Mouse (Mus musculus) lung, adult 2 months (tissue): Measurements from ENCODE around the gene Arl2. TPM values are rescaled to one million over a fixed set of nuclear protein-coding genes. Genes with fewer than 3 reads are reported as not detected.
A peak's percentile ranks its signal among the peaks of the same experiment; 100 is the strongest.

ENCODE experiments used
- DNase-seq: peaks from one replicate; pipeline ENCODE4 v3.0.0; 2022
- H3K4me1 ChIP-seq: fragments of 200-500 bp; 2 replicates; pipeline ENCODE4 v1.6.1; 2011; ENCODE audit warnings: low read length; ENCODE audit not compliant: control insufficient read depth, insufficient read depth
- H3K4me3 ChIP-seq: fragments of 200-500 bp; replicated peaks from 2 replicates; pipeline ENCODE3; 2011; ENCODE audit warnings: low read depth, mild to moderate bottlenecking, control low read depth, low read length; ENCODE audit errors: extremely low read depth
- CTCF ChIP-seq: fragments of 200-500 bp; IDR thresholded peaks from 2 replicates; pipeline ENCODE4 v1.5.1; 2011; ENCODE audit warnings: mild to moderate bottlenecking, low read length, control low read depth; ENCODE audit not compliant: insufficient read depth
- POLR2A ChIP-seq: fragments of 200-500 bp; IDR thresholded peaks from 2 replicates; pipeline ENCODE4 v1.6.1; 2011; ENCODE audit warnings: low read depth, mild to moderate bottlenecking, control low read depth, low read length, borderline replicate concordance; ENCODE audit errors: extremely low read depth
- WGBS: fragments of 180-500 bp; shearing (Covaris S2); methylation state at CpG from one replicate; pipeline ENCODE4 v1.1.7; 2018; 5-methylcytosine and 5-hydroxymethylcytosine counted together
- polyA plus RNA-seq: library from polyadenylated mRNA; depleted of rRNA; stranded (reverse); fragments of >200 nt; gene quantifications from 2 replicates; pipeline ENCODE4 v1.2.3, GENCODE M21; 2012

The Arl2 gene
- polyA plus RNA-seq, 1 experiment = 128 TPM

DNA sequence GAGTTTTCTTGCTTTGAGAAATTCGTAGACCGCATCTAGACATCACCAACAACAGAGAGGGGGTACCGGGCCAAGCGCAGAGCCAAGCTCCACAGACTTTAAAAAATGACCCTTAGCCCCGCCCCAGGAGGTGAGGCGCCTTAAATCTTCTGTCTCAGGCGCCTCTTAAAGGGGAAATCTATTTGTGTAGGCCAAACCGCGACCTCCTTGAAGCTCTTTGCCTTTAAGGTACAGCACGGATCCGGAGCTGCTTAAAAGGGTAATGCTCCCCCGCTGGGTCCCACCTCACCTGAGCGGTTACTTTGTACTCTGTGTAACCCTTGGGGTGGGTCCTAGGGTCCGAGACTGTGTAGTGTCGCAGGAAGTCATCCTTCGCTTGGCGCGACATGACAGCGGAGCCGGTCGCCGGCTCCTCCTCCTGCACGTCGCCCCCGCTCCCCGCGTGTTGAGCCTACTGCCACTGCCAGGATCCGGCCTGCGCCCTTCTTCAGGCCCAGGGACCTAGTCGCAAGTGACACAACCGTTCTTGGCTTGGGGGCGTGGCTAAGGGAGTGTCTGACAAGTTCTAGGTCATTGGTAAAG is 13.5 kb downstream of the Arl2 start, which contains the start of gene Snx15:
Gene Snx15 (minus strand): TSS at position 545 of the 582 bp plus-strand sequence.
- Histone ChIP-seq H3K4me3 (peak within 1 kb of the TSS; percentile 82), H3K4me1 (no peaks in the 10 kb centered on the region)
- DNase-seq = peak; percentile 97
- TF ChIP-seq CTCF (no peak), POLR2A (peak; percentile 51; the same call in 1 of the 2 replicates)
- 1% methylated on average over 32 of the region's 32 CpGs for WGBS

DNA sequence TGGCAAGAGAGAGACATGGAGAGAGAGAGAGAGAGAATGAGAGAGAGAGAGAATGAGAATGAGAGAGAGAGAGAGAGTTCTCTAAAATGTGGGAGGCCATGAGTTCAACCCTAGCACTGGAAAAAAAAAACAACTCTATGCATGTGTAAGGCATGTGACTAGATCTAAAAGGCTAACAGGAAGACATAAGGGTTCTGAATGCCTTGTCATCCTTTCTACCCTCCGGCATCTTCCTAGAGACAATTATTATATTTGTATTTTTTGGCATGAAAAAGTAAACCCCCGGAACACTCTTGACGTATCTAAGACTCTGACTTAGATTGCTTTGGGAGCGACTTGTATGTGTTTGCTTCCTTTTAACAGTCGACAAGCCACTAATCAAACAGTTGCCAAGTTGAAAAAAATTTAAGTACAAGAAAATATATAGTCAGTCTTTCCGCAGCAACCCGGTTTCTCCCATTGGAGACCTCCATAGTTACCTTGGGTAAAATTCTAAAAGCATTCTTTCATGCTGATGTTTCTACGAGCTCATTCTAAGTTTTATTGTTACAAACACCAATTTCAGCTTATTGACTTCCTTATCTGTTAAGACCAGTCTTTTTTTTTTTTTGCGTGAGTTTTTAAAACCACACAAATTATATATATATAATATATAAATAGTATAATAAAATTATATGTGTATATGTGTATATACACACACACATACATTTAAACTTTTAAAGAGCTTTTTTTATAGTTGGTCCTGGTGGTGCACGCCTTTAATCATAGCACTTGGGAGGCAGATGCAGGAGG is 14.4 kb downstream of the Arl2 start:
- 52% methylated on average over 10 of the region's 10 CpGs for WGBS
- DNase-seq = no peak
- Histone ChIP-seq H3K4me1 (no peaks in the 10 kb centered on the region), H3K4me3 (peak overlapping the region; percentile 82)
- TF ChIP-seq POLR2A (no peak), CTCF (no peak)

DNA sequence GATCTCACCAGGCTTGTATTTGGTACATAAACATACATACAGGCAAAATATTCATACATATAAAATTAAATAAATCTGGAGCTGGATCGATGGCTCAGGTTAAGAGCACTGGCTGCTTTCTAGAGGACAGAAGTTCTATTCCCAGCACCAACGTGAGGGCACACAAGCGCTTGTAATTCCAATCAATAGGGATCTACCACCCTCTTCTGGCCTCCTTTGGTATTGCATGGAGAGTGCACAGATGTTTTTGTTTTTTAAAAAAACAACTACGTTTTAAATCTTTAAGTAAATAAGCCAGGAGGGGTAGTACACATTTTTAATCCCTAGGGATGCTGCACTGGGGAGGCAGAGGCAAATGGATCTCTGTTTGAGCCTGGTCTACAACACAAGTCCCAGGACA is 15.1 kb downstream of the Arl2 start:
- H3K4me1 ChIP-seq = no peaks in the 10 kb centered on the region
- WGBS = 21% methylated on average over 4 of the region's 4 CpGs
- TF ChIP-seq CTCF (peak; percentile 45), POLR2A (no peak)
- DNase-seq = peak; percentile 45
- no peak overlapping the region for H3K4me3 ChIP-seq

DNA sequence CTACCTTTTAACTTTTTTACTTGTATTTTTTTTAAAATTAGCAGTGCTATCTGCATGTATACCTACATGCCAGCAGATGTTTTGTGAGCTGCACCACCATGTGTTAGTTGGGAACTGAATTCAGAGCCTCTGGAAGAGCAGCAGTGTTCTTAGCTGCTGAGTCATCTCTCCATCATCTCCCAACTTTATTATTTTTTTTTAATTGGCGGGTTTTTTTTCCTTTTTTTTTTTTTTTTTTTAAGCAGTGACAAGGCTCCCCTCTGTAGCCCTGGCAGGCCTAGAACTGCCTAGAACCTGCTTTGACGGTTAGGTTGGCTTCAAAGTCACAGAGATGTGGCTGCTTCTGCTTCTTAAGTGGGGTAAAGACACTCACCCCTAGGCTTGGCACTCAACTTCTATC is 16.4 kb downstream of the Arl2 start:
- WGBS = 48% methylated on average over 2 of the region's 2 CpGs
- Histone ChIP-seq H3K4me1 (no peaks in the 10 kb centered on the region), H3K4me3 (no peak overlapping the region)
- DNase-seq = no peak
- no peak for TF ChIP-seq POLR2A
- TF ChIP-seq CTCF = no peak

DNA sequence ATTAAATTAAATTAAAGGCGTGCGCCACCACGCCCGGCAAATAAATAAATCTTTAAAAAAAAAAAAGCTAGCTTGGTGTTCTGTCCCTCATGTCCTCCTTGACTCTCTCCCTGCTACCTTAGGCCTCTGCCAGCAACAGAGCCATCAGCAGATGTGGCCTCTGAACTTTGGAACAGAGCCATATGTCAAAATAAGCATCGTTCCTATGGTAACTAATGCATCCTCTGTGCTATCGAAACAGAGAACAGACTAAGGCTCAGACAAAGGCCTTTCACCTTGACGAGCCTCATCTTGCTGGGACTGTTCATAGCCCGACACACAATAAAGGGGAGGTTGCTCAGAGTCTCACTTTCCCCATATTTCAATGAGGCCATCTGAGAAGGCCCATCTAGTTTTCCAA is 18.0 kb downstream of the Arl2 start:
- no peaks in the 10 kb centered on the region for H3K4me1 ChIP-seq
- DNase-seq = no peak
- no peak overlapping the region for H3K4me3 ChIP-seq
- WGBS = 72% methylated on average over 8 of the region's 8 CpGs
- TF ChIP-seq CTCF = no peak
- no peak for TF ChIP-seq POLR2A

DNA sequence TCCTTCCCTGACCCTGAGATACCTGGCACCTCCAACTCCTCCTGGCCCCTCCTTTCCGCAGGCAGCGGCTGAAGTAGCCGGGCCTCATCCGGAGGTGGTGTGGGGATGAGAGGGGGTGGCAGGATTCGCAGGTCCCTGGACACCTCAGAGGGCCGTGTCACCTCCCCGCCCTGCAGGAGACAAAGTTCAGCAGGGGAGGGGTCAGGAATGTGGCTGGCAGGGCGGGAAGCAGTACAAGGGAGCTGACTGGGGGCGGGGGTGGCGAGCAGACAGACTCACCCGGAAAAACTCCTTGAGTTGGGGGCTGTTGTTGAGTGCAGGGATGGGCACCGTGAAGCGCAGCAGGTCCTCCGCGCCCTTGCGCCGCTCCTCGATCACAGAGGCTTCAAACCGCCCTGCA is 19.6 kb downstream of the Arl2 start:
- DNase-seq = no peak
- WGBS = 56% methylated on average over 19 of the region's 19 CpGs
- Histone ChIP-seq H3K4me3 (no peak overlapping the region), H3K4me1 (no peaks in the 10 kb centered on the region)
- TF ChIP-seq CTCF = no peak
- no peak for TF ChIP-seq POLR2A

DNA sequence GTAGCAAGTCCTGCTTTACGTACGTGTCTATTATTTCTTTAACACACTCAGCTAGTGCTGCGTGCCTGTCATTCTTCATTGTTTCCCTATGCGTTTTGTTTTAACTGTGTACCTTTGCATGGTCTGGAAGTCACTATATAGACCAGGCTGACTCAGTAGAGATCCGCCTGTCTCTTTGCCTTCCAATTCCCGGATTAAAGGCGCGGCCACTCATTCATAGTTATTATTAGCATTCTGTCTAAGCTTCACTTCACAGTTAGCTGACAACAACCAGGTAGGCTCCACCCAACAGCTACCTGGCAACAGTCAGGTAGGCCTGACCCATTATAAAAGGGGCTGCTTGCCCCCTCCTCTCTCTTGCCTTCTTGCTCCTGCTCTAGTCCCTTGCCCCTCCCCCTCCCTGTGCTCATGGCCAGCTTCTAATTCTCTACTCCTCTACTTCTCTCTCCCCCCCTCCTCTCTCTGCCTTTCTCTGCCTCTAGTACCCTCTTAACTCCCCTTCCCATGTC is 22.6 kb downstream of the Arl2 start:
- no peaks in the 10 kb centered on the region for H3K4me1 ChIP-seq
- TF ChIP-seq POLR2A (no peak), CTCF (no peak)
- WGBS = under 1% methylated on average over 8 of the region's 8 CpGs

DNA sequence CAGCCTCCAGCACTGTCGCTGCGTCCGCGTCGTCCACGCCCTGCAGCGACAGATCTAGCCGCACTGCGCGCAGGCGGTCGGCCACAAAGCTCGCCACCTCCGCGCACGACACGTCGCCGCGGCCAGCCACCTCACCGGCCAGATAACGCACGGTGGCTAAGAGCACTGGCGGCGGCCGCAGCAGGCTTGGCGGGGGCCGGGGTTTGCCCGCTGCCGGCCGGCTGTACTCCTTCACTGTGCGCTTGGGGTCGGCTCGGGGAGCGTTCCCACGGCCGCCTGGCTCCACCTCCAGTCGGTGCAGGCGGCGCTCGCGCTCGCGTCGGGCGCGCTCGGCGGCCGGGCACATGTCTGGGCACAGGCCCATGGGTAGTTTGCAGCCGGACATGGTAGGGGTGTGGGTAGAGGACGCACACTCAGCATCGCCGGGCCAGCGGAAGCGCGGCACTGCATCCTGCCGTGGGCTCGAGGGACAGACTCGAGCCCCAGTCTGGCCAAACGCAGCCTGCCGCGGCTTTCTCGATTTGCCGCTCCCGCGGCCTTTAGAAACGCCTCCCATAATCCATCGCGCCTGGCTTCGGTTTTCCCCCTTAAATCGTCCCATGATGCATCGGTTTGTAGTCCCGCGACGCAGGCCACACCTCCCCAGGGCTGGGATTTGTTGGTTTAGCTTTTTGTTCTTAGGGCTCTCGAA is 23.2 kb downstream of the Arl2 start, which contains the start of gene Sac3d1:
Gene Sac3d1 (minus strand): TSS at position 665 of the 691 bp plus-strand sequence.
- under 1% methylated on average over 77 of the region's 77 CpGs for WGBS
- TF ChIP-seq POLR2A = peak; percentile 55; the same call in 1 of the 2 replicates
- no peak for TF ChIP-seq CTCF
- DNase-seq = peak; percentile 85
- H3K4me3 ChIP-seq = peak within 1 kb of the TSS; percentile 70
- H3K4me1 ChIP-seq = no peaks in the 10 kb centered on the region

More for the DNA sequence above, 22.6 kb downstream of the Arl2 start:
- no peak for DNase-seq
- H3K4me3 ChIP-seq = peak overlapping the region; percentile 70

DNA sequence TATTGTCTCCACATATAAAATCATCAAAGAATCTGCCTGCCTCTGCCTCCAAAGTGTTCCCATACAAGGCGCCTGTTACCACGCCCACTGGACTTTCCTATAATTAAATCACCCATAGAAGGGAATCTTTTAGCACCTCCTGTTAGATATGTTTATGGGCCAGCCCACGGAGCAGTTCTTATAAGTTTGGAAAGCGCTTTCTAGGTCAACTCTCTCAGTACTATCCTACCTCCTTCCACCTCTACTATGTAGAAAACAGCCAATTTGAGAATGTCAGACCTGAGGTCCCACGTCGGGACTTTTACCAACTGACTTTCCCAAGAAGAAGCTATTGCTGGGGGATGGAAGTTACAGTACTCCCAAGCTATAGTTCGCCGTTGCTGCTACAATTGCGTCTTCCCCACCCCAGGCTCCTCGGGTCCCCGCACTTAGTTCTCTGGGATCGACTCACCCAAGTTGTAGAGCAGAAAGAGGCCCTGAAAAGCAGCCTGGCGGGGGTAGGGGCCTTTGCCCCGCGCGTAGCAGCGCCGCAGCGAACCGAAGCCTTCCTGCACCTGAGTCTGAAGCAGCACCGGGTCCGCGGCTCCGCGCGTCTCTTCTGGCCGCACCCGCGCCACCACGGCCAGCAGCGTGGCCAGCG is 23.9 kb downstream of the Arl2 start:
- no peaks in the 10 kb centered on the region for H3K4me1 ChIP-seq
- peak overlapping the region; percentile 70 for H3K4me3 ChIP-seq
- TF ChIP-seq POLR2A (no peak), CTCF (no peak)
- DNase-seq = no peak
- WGBS = 4% methylated on average over 32 of the region's 32 CpGs
